Mouse (Mus musculus): Measurements from ENCODE around the gene Eif4e. TPM values are rescaled to one million over a fixed set of nuclear protein-coding genes. Genes with fewer than 3 reads are reported as not detected.
A peak's percentile ranks its signal among the peaks of the same experiment; 100 is the strongest.

The Eif4e gene
- polyA plus RNA-seq, 1 experiment = 136 TPM

DNA sequence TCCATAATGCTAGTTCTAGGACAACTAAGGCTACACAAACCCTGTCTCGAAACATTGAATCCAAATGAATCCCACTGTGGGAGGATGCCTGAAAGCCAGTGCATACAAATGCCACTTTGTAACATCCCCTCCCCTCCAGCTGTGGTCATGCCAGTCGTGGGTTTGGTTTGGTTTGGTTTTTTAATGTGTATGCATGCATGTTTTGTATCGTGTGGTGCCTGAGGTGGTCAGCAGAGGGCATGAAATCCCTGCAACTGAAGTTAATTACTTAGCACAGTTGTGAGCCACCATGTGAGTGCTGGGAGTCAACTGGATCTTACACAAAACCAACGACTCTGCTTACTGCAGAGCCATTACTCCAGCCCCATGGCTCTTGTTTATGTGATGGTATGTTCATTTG lies 32.5 kb downstream of the Eif4e start:
- Histone ChIP-seq H3K4me2 (ENCODE audit: low read depth) (no peak overlapping the region), H3K27me3 (ENCODE audit: control insufficient read depth, insufficient read depth, insufficient read length) (no peaks in the 10 kb centered on the region), H3ac (ENCODE audit: control insufficient read depth, insufficient read length) (no peak overlapping the region), H3K79me2 (ENCODE audit: control insufficient read depth, insufficient read depth) (no peaks in the 10 kb centered on the region), H3K4me3 (no peak overlapping the region), H3K36me3 (ENCODE audit: control insufficient read depth, insufficient read depth) (peaks cover 46% of the 10 kb centered on the region)
- TF ChIP-seq POLR2A (IDR thresholded peaks at IDR 0.05; ENCODE audit: insufficient read length, low read depth) = no peak
- no peak for TF ChIP-seq E2F4 (IDR thresholded peaks at IDR 0.05; ENCODE audit: insufficient read depth)
- TF ChIP-seq TCF3 (IDR thresholded peaks at IDR 0.05; ENCODE audit: insufficient read length, low read depth) = no peak
- no peak for TF ChIP-seq USF1 (IDR thresholded peaks at IDR 0.05; ENCODE audit: low read depth)
- TF ChIP-seq MAX (IDR thresholded peaks at IDR 0.05; ENCODE audit: low read depth) = no peak
- TF ChIP-seq CEBPB (IDR thresholded peaks at IDR 0.05; ENCODE audit: insufficient read depth, poor library complexity, severe bottlenecking) = no peak
- TF ChIP-seq MYOG (IDR thresholded peaks at IDR 0.05; ENCODE audit: control insufficient read depth in 1 of 3, insufficient read depth in 1 of 3, insufficient read length in 2 of 3, low read depth in 2 of 3) = no peak
- no peak for TF ChIP-seq POLR2AphosphoS2 (IDR thresholded peaks at IDR 0.05; ENCODE audit: insufficient read length, low read depth)
- no peak for TF ChIP-seq MYOD1 (IDR thresholded peaks at IDR 0.05; ENCODE audit: control insufficient read depth in 1 of 3, insufficient read length in 2 of 3, low read depth in 2 of 3)

DNA sequence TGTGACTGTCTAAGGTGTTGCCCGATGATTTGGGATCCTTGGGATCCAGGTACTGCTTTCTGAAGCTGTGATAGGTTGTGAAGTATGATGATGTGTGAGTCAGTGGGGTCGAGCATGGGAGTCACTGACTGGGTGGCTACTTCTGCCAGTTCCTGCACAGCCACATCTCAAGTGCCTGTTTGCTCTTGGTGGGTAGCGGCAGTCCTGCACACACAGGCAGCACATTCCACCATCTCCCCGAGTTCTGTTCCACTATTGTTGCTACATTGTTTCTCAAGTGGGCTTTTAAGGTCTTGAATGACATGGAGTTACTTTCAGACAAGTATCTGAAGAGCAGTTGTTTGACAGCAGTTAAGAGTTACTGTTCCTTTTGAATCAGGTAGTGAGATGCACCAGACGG lies 34.3 kb downstream of the Eif4e start:
- Histone ChIP-seq H3K27me3 (ENCODE audit: control insufficient read depth, insufficient read depth, insufficient read length) (no peaks in the 10 kb centered on the region), H3K4me3 (no peak overlapping the region), H3K36me3 (ENCODE audit: control insufficient read depth, insufficient read depth) (peaks cover 30% of the 10 kb centered on the region), H3K4me2 (ENCODE audit: low read depth) (no peak overlapping the region), H3K79me2 (ENCODE audit: control insufficient read depth, insufficient read depth) (no peaks in the 10 kb centered on the region), H3ac (ENCODE audit: control insufficient read depth, insufficient read length) (no peak overlapping the region)
- TF ChIP-seq SRF (IDR thresholded peaks at IDR 0.05; ENCODE audit: control insufficient read depth, insufficient read length, low read depth) = no peak
- peak; percentile 16 for TF ChIP-seq POLR2A (IDR thresholded peaks at IDR 0.05; ENCODE audit: insufficient read length, low read depth)
- TF ChIP-seq TCF3 (IDR thresholded peaks at IDR 0.05; ENCODE audit: insufficient read length, low read depth) = no peak
- no peak for TF ChIP-seq MYOD1 (IDR thresholded peaks at IDR 0.05; ENCODE audit: control insufficient read depth in 1 of 3, insufficient read length in 2 of 3, low read depth in 2 of 3)
- TF ChIP-seq USF1 (IDR thresholded peaks at IDR 0.05; ENCODE audit: low read depth) = no peak
- peak; percentile 58 for TF ChIP-seq POLR2AphosphoS2 (IDR thresholded peaks at IDR 0.05; ENCODE audit: insufficient read length, low read depth)
- TF ChIP-seq TCF12 (IDR thresholded peaks at IDR 0.05; ENCODE audit: insufficient read depth, poor library complexity, severe bottlenecking) = no peak
- TF ChIP-seq REST (IDR thresholded peaks at IDR 0.05; ENCODE audit: insufficient read depth, insufficient read length) = no peak
- no peak for TF ChIP-seq MAX (IDR thresholded peaks at IDR 0.05; ENCODE audit: low read depth)
- no peak for TF ChIP-seq E2F4 (IDR thresholded peaks at IDR 0.05; ENCODE audit: insufficient read depth)
- no peak for TF ChIP-seq CEBPB (IDR thresholded peaks at IDR 0.05; ENCODE audit: insufficient read depth, poor library complexity, severe bottlenecking)
- no peak for TF ChIP-seq MYOG (IDR thresholded peaks at IDR 0.05; ENCODE audit: control insufficient read depth in 1 of 3, insufficient read depth in 1 of 3, insufficient read length in 2 of 3, low read depth in 2 of 3)

DNA sequence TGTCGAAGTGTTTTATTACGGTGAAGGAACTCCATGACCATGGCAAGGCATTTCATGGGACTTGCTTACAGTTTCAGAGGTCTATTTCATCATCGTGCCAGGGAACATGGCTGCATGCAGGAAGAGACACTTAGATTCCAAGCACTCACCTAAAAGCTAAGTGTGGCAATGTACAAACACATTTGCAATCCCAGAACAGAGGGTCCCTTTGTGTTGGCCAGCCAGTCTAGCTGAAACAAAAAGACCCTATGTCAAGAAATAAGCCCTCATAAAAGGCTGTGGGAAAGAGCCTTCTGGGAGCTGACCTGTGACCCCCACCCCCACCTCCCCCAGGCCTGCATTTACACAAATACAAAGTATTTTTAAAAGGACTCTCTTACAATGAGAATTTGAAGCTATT lies 34.9 kb downstream of the Eif4e start:
- H3K79me2 ChIP-seq (ENCODE audit: control insufficient read depth, insufficient read depth) = no peaks in the 10 kb centered on the region
- H3ac ChIP-seq (ENCODE audit: control insufficient read depth, insufficient read length) = no peak overlapping the region
- no peak overlapping the region for H3K4me3 ChIP-seq
- H3K4me2 ChIP-seq (ENCODE audit: low read depth) = no peak overlapping the region
- H3K27me3 ChIP-seq (ENCODE audit: control insufficient read depth, insufficient read depth, insufficient read length) = no peaks in the 10 kb centered on the region
- TF ChIP-seq POLR2A (IDR thresholded peaks at IDR 0.05; ENCODE audit: insufficient read length, low read depth) (no peak), MYOG (IDR thresholded peaks at IDR 0.05; ENCODE audit: control insufficient read depth in 1 of 3, insufficient read depth in 1 of 3, insufficient read length in 2 of 3, low read depth in 2 of 3) (no peak), CEBPB (IDR thresholded peaks at IDR 0.05; ENCODE audit: insufficient read depth, poor library complexity, severe bottlenecking) (no peak)
- peaks cover 30% of the 10 kb centered on the region for H3K36me3 ChIP-seq (ENCODE audit: control insufficient read depth, insufficient read depth)

DNA sequence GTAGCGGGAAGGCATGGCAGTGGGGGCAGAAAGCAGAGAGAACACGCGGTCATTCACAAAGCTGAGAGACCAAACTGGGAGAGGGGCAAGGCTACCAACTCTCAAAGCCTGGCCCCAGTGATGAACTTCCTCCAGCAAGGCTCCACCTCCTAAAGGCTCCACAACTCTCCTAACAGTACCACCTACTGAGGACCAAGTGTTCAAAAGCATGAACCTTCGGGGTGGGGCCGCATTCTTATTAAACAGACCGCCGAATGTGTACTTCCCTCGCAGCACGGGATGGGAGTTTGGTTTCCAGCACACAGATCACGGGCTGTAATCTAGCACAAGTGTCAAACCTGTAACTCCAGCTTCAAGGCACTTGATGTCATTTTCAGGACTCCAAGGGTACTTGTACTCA lies 52.9 kb downstream of the Eif4e start:
- Histone ChIP-seq H3ac (ENCODE audit: control insufficient read depth, insufficient read length) (no peak overlapping the region), H3K27me3 (ENCODE audit: control insufficient read depth, insufficient read depth, insufficient read length) (no peaks in the 10 kb centered on the region), H3K79me2 (ENCODE audit: control insufficient read depth, insufficient read depth) (no peaks in the 10 kb centered on the region), H3K36me3 (ENCODE audit: control insufficient read depth, insufficient read depth) (no peaks in the 10 kb centered on the region), H3K4me2 (ENCODE audit: low read depth) (no peak overlapping the region), H3K4me3 (no peak overlapping the region)
- no peak for TF ChIP-seq USF1 (IDR thresholded peaks at IDR 0.05; ENCODE audit: low read depth)
- TF ChIP-seq MYOG (IDR thresholded peaks at IDR 0.05; ENCODE audit: control insufficient read depth in 1 of 3, insufficient read depth in 1 of 3, insufficient read length in 2 of 3, low read depth in 2 of 3) = no peak
- no peak for TF ChIP-seq POLR2A (IDR thresholded peaks at IDR 0.05; ENCODE audit: insufficient read length, low read depth)
- TF ChIP-seq MAX (IDR thresholded peaks at IDR 0.05; ENCODE audit: low read depth) = no peak
- TF ChIP-seq CEBPB (IDR thresholded peaks at IDR 0.05; ENCODE audit: insufficient read depth, poor library complexity, severe bottlenecking) = no peak
- no peak for TF ChIP-seq E2F4 (IDR thresholded peaks at IDR 0.05; ENCODE audit: insufficient read depth)
- TF ChIP-seq SRF (IDR thresholded peaks at IDR 0.05; ENCODE audit: control insufficient read depth, insufficient read length, low read depth) = no peak
- no peak for TF ChIP-seq TCF3 (IDR thresholded peaks at IDR 0.05; ENCODE audit: insufficient read length, low read depth)
- no peak for TF ChIP-seq TCF12 (IDR thresholded peaks at IDR 0.05; ENCODE audit: insufficient read depth, poor library complexity, severe bottlenecking)
- no peak for TF ChIP-seq MYOD1 (IDR thresholded peaks at IDR 0.05; ENCODE audit: control insufficient read depth in 1 of 3, insufficient read length in 2 of 3, low read depth in 2 of 3)
- TF ChIP-seq REST (IDR thresholded peaks at IDR 0.05; ENCODE audit: insufficient read depth, insufficient read length) = no peak
- no peak for TF ChIP-seq POLR2AphosphoS2 (IDR thresholded peaks at IDR 0.05; ENCODE audit: insufficient read length, low read depth)

DNA sequence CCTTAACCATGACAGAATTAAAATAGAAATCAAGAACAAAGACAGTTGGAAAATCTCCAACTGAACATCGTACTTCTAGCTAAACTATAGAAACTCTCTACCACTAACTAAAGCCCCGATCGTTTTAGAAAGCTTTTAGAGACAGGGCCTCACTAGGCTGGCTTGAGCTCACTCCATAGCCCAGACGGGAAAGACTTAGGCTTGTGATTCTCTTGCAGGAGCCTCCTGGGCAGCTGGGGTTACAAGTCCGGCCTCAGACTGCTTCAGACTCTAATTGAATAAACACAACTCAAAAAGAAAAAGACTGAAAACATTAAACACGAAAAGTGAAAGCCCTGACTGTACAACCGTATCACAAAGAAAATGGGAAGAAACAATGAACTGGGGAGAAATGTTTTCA lies 60.2 kb downstream of the Eif4e start:
- TF ChIP-seq MYOD1 (IDR thresholded peaks at IDR 0.05; ENCODE audit: control insufficient read depth in 1 of 3, insufficient read length in 2 of 3, low read depth in 2 of 3) (no peak), POLR2A (IDR thresholded peaks at IDR 0.05; ENCODE audit: insufficient read length, low read depth) (no peak), MYOG (IDR thresholded peaks at IDR 0.05; ENCODE audit: control insufficient read depth in 1 of 3, insufficient read depth in 1 of 3, insufficient read length in 2 of 3, low read depth in 2 of 3) (no peak), TCF12 (IDR thresholded peaks at IDR 0.05; ENCODE audit: insufficient read depth, poor library complexity, severe bottlenecking) (no peak), REST (IDR thresholded peaks at IDR 0.05; ENCODE audit: insufficient read depth, insufficient read length) (no peak), MAX (IDR thresholded peaks at IDR 0.05; ENCODE audit: low read depth) (no peak), SRF (IDR thresholded peaks at IDR 0.05; ENCODE audit: control insufficient read depth, insufficient read length, low read depth) (no peak), USF1 (IDR thresholded peaks at IDR 0.05; ENCODE audit: low read depth) (no peak), POLR2AphosphoS2 (IDR thresholded peaks at IDR 0.05; ENCODE audit: insufficient read length, low read depth) (no peak), E2F4 (IDR thresholded peaks at IDR 0.05; ENCODE audit: insufficient read depth) (no peak), TCF3 (IDR thresholded peaks at IDR 0.05; ENCODE audit: insufficient read length, low read depth) (no peak), CEBPB (IDR thresholded peaks at IDR 0.05; ENCODE audit: insufficient read depth, poor library complexity, severe bottlenecking) (no peak)
- Histone ChIP-seq H3K4me2 (ENCODE audit: low read depth) (no peak overlapping the region), H3K27me3 (ENCODE audit: control insufficient read depth, insufficient read depth, insufficient read length) (no peaks in the 10 kb centered on the region)

More for the DNA sequence above, 60.2 kb downstream of the Eif4e start:
- Histone ChIP-seq H3K4me3 (no peak overlapping the region), H3K36me3 (ENCODE audit: control insufficient read depth, insufficient read depth) (no peaks in the 10 kb centered on the region), H3K79me2 (ENCODE audit: control insufficient read depth, insufficient read depth) (no peaks in the 10 kb centered on the region), H3ac (ENCODE audit: control insufficient read depth, insufficient read length) (no peak overlapping the region)
